Mouse (Mus musculus): ENCODE measurements around the gene Katnal1. TPM values are rescaled to one million over a fixed set of nuclear protein-coding genes. Genes with fewer than 3 reads are reported as not detected.

Gene Katnal1
- polyA plus RNA-seq, 1 experiment from 2014 or later = 24.2 TPM

- no peak overlapping the region for H3K27ac ChIP-seq (replicated peaks)
- H3K4me1 ChIP-seq = 0 out of 2 replicates have a peak, but pooled peaks cover 5% of the 10 kb centered on the region
- H3K9me3 ChIP-seq (replicated peaks) = no peaks in the 10 kb centered on the region
- H3K27me3 ChIP-seq (ENCODE audit: low read depth, poor library complexity, severe bottlenecking) = no peaks in the 10 kb centered on the region
- no peak for DNase-seq (ENCODE audit: low spot score)
- WGBS = 90% methylated on average over 8 of the region's 8 CpGs
- no peak overlapping the region for H3K4me3 ChIP-seq
- H3K36me3 ChIP-seq = no peaks in the 10 kb centered on the region
These were observed 74.1 kb downstream of the Katnal1 start for GRCm38 (mm10) chr5:148855047-148855446.

GRCm38 (mm10) chr5:148854166-148854565, 75.0 kb downstream of the Katnal1 start:
- DNase-seq (ENCODE audit: low spot score) = no peak
- Histone ChIP-seq H3K9me3 (replicated peaks) (no peaks in the 10 kb centered on the region), H3K27me3 (ENCODE audit: low read depth, poor library complexity, severe bottlenecking) (no peaks in the 10 kb centered on the region), H3K27ac (replicated peaks) (no peak overlapping the region), H3K4me3 (no peak overlapping the region), H3K4me1 (0 out of 2 replicates have a peak, but pooled peaks cover 5% of the 10 kb centered on the region), H3K36me3 (no peaks in the 10 kb centered on the region)
- WGBS = 45% methylated on average over 5 of the region's 5 CpGs

- Histone ChIP-seq H3K27ac (replicated peaks) (no peak overlapping the region), H3K4me3 (no peak overlapping the region), H3K36me3 (no peaks in the 10 kb centered on the region), H3K9me3 (replicated peaks) (no peaks in the 10 kb centered on the region), H3K27me3 (ENCODE audit: low read depth, poor library complexity, severe bottlenecking) (no peaks in the 10 kb centered on the region), H3K4me1 (peaks cover 10% of the 10 kb centered on the region; the same call in 1 of the 2 replicates)
- no peak for DNase-seq (ENCODE audit: low spot score)
- 90% methylated on average over 6 of the region's 6 CpGs for WGBS
These were observed 79.6 kb downstream of the Katnal1 start for GRCm38 (mm10) chr5:148849516-148849915.

GRCm38 (mm10) chr5:148847032-148847431, 82.1 kb downstream of the Katnal1 start:
- H3K27ac ChIP-seq (replicated peaks) = no peak overlapping the region
- DNase-seq (ENCODE audit: low spot score) = no peak
- WGBS = 95% methylated on average over 5 of the region's 5 CpGs
- H3K36me3 ChIP-seq = no peaks in the 10 kb centered on the region
- H3K4me1 ChIP-seq = peaks cover 5% of the 10 kb centered on the region; the same call in 1 of the 2 replicates
- H3K4me3 ChIP-seq = no peak overlapping the region
- H3K27me3 ChIP-seq (ENCODE audit: low read depth, poor library complexity, severe bottlenecking) = no peaks in the 10 kb centered on the region
- no peaks in the 10 kb centered on the region for H3K9me3 ChIP-seq (replicated peaks)

- peak; percentile 30 for DNase-seq (ENCODE audit: low spot score)
These were observed 92.1 kb downstream of the Katnal1 start for GRCm38 (mm10) chr5:148837069-148837468.

GRCm38 (mm10) chr5:148831596-148832257, 97.4 kb downstream of the Katnal1 start:
- Histone ChIP-seq H3K27ac (replicated peaks) (peak overlapping the region; percentile 82), H3K4me3 (peak overlapping the region; percentile 46), H3K36me3 (no peaks in the 10 kb centered on the region), H3K9me3 (replicated peaks) (no peaks in the 10 kb centered on the region), H3K4me1 (peaks cover 16% of the 10 kb centered on the region), H3K27me3 (ENCODE audit: low read depth, poor library complexity, severe bottlenecking) (peaks cover 47% of the 10 kb centered on the region)
- peak; percentile 86 for DNase-seq (ENCODE audit: low spot score)
- 6% methylated on average over 23 of the region's 23 CpGs for WGBS

More at GRCm38 (mm10) chr5:148837069-148837468, 92.1 kb downstream of the Katnal1 start:
- Histone ChIP-seq H3K4me3 (no peak overlapping the region), H3K27me3 (ENCODE audit: low read depth, poor library complexity, severe bottlenecking) (peaks cover 25% of the 10 kb centered on the region), H3K9me3 (replicated peaks) (no peaks in the 10 kb centered on the region), H3K4me1 (peaks cover 2% of the 10 kb centered on the region), H3K36me3 (no peaks in the 10 kb centered on the region), H3K27ac (replicated peaks) (no peak overlapping the region)
- WGBS = 33% methylated on average over 8 of the region's 8 CpGs

GRCm38 (mm10) chr5:148831141-148831547, 98.0 kb downstream of the Katnal1 start:
- peaks cover 47% of the 10 kb centered on the region for H3K27me3 ChIP-seq (ENCODE audit: low read depth, poor library complexity, severe bottlenecking)
- peak overlapping the region; percentile 82 for H3K27ac ChIP-seq (replicated peaks)
- peak overlapping the region; percentile 46 for H3K4me3 ChIP-seq
- H3K36me3 ChIP-seq = no peaks in the 10 kb centered on the region
- 5% methylated on average over 9 of the region's 9 CpGs for WGBS
- peaks cover 16% of the 10 kb centered on the region for H3K4me1 ChIP-seq
- peak; percentile 54 for DNase-seq (ENCODE audit: low spot score)
- no peaks in the 10 kb centered on the region for H3K9me3 ChIP-seq (replicated peaks)

- Histone ChIP-seq H3K27ac (replicated peaks) (no peak overlapping the region), H3K27me3 (ENCODE audit: low read depth, poor library complexity, severe bottlenecking) (peaks cover 28% of the 10 kb centered on the region), H3K4me1 (peaks cover 6% of the 10 kb centered on the region), H3K9me3 (replicated peaks) (no peaks in the 10 kb centered on the region), H3K4me3 (no peak overlapping the region), H3K36me3 (no peaks in the 10 kb centered on the region)
- DNase-seq (ENCODE audit: low spot score) = no peak
- 84% methylated on average over 7 of the region's 7 CpGs for WGBS
These were observed 103.4 kb downstream of the Katnal1 start for GRCm38 (mm10) chr5:148825732-148826131.

GRCm38 (mm10) chr5:148822772-148823171, 106.3 kb downstream of the Katnal1 start:
- Histone ChIP-seq H3K27me3 (ENCODE audit: low read depth, poor library complexity, severe bottlenecking) (peaks cover 30% of the 10 kb centered on the region), H3K36me3 (no peaks in the 10 kb centered on the region), H3K27ac (replicated peaks) (no peak overlapping the region), H3K9me3 (replicated peaks) (no peaks in the 10 kb centered on the region), H3K4me3 (no peak overlapping the region), H3K4me1 (peaks cover 13% of the 10 kb centered on the region)
- WGBS = 89% methylated on average over 13 of the region's 13 CpGs
- DNase-seq (ENCODE audit: low spot score) = no peak

Other genes starting within 250 kb of the Katnal1 start
- 2.0 TPM in 1 of 2 replicates, not detected in the other for gene Gm42791, start 65.8 kb upstream of the Katnal1 start, polyA plus RNA-seq (2016; fragmentation: Nextera tagmentation; extraction: Ambion mirVana)

Measured in midbrain, embryonic 10.5 days (tissue).